Mouse (Mus musculus) c-Kit-positive CD71-positive TER-119-negative erythroid progenitor cells, embryonic 14.5 days (primary cell): ENCODE data around the gene Themis2.

Source experiments
- DNase-seq: peaks from one replicate; pipeline ENCODE4 v3.0.0-alpha.2; 2013; ENCODE audit warnings: low read depth

Themis2 gene

GRCm38 (mm10) chr4:132796196-132796886 lies at the start of gene Themis2:
Themis2 (minus strand) TSS chr4:132796387.
- DNase-seq = peak; percentile 69

- no peak for DNase-seq
These were observed 47.5 kb upstream of the Themis2 start for GRCm38 (mm10) chr4:132843705-132844071.

- peak; percentile 85 for DNase-seq
These were observed 47.0 kb upstream of the Themis2 start, which contains the start of gene Ppp1r8 for GRCm38 (mm10) chr4:132842970-132843704. Ppp1r8 (minus strand) TSS chr4:132843169.

GRCm38 (mm10) chr4:132842281-132842906 lies 46.2 kb upstream of the Themis2 start:
- peak; percentile 29 for DNase-seq

GRCm38 (mm10) chr4:132841493-132841892 lies 45.3 kb upstream of the Themis2 start:
- no peak for DNase-seq

- peak; percentile 67 for DNase-seq
These were observed 27.6 kb upstream of the Themis2 start for GRCm38 (mm10) chr4:132823614-132824366.

GRCm38 (mm10) chr4:132818442-132818841 lies 22.3 kb upstream of the Themis2 start:
- no peak for DNase-seq

- no peak for DNase-seq
These were observed 20.7 kb upstream of the Themis2 start for GRCm38 (mm10) chr4:132816855-132817254.

GRCm38 (mm10) chr4:132816404-132816803 lies 20.2 kb upstream of the Themis2 start:
- no peak for DNase-seq

GRCm38 (mm10) chr4:132809621-132810020 lies 13.4 kb upstream of the Themis2 start:
- DNase-seq = no peak

- no peak for DNase-seq
These were observed 11.8 kb upstream of the Themis2 start for GRCm38 (mm10) chr4:132807771-132808641.

- DNase-seq = no peak
These were observed 10.5 kb upstream of the Themis2 start for GRCm38 (mm10) chr4:132806620-132807191.

GRCm38 (mm10) chr4:132805599-132806197 lies 9.5 kb upstream of the Themis2 start:
- no peak for DNase-seq

GRCm38 (mm10) chr4:132805146-132805545 lies 9.0 kb upstream of the Themis2 start:
- no peak for DNase-seq

GRCm38 (mm10) chr4:132804331-132804730 lies 8.1 kb upstream of the Themis2 start:
- DNase-seq = no peak

- DNase-seq = no peak
These were observed 7.7 kb upstream of the Themis2 start for GRCm38 (mm10) chr4:132803876-132804275.

- DNase-seq = no peak
These were observed 7.0 kb upstream of the Themis2 start for GRCm38 (mm10) chr4:132803212-132803611.

GRCm38 (mm10) chr4:132802171-132802637 lies 6.0 kb upstream of the Themis2 start:
- no peak for DNase-seq

GRCm38 (mm10) chr4:132801176-132802077 lies 5.2 kb upstream of the Themis2 start:
- DNase-seq = no peak
